Mouse (Mus musculus): ENCODE data around the gene Limch1.

Limch1 gene

DNA sequence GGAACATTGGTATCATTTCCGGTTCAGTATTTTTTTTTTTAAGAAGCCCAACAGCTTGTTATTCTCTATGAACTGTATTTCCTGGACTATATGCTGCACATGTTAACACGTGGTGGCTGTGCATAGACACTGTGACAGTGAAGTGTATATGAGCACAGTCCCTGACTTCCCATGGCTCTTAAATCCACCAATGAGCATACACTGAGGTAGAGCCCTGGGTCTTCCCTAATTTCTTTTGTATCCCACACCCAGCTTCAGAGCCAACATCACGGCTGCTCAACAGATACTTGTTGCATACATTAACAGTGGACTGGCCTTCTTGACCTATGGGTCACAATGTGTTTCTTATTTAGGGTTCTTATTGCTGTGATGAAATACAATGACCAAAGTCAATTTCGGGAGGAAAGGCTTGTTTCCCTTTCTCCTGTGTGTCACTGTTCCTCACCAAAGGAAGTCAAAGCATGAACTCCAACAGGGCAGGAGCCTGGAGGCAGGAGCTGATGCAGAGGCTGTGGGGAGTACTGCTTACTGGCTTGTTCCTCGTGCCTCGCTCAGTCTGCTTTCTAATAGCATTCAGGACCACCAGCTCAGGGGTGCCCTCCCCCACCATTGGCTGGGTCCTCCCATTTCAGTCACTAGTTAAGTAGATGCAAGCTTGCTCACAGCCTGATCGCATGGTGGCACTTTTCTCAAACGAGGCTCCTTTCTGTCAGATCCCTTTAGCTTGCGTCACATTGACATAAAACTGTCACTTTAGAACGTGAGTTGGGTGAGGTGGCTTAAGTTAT, 130.6 kb downstream of the Limch1 start:
- DNase-seq (ENCODE audit: low read depth, low spot score), result no peak

DNA sequence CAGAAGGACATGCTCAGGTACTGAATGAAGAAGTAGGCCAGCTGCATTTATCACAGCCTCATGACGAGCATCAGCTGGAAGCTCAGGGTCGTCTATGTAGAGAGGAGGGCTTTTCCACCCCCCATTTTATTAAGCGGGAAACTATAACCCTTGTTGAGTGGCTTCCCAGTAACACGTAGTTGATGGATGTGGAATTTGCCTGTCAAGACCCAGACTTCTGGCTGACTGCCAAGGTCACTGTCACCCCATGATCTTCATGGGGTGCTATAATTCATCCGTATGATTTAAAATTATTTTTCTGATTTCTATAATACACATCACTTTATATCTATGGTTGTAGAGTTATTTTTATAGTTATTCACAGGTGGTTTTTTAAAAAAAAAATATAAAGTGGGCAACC, 131.4 kb downstream of the Limch1 start:
- DNase-seq (ENCODE audit: low read depth, low spot score), result no peak

DNA sequence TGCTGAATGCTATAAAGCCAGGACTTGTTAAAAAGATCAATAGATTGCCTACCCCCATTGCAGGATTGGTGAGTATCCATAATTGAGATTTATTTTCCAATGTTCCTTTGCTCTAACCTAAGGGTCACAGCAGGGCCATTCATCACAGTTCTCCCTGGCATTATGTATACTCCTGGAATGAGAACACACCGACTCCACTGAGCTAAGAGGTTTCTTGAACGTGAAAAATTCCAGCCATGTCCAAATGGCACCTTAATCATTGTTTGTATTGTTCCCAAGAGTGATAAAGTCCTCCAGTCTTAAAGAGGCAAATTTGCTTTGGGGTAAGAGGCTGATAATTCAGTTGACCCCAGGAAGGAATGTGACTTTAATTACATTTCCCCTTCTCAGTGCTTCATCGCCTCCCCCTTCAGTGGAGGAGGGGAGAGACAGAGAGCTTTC, 136.3 kb downstream of the Limch1 start:
- DNase-seq (ENCODE audit: low read depth, low spot score), result no peak

DNA sequence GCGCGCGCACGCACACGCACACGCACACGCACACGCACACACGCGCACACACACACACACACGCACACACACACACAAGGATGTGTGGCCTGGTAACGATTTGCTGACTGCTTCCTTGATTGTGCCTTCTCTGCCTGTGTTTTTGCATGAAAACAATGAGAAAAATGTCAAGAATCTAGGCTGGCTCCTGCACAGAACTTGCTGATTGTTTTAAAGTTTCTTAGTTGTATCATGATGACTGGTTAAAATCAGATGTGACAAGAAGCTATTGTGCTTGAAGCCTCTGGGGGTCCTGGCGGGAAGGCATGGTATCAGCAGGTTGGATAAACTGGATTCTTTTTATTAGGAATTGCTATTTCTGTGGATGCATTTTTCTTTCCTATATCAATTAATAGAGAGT, 137.1 kb downstream of the Limch1 start:
- DNase-seq (ENCODE audit: low read depth, low spot score), result no peak

DNA sequence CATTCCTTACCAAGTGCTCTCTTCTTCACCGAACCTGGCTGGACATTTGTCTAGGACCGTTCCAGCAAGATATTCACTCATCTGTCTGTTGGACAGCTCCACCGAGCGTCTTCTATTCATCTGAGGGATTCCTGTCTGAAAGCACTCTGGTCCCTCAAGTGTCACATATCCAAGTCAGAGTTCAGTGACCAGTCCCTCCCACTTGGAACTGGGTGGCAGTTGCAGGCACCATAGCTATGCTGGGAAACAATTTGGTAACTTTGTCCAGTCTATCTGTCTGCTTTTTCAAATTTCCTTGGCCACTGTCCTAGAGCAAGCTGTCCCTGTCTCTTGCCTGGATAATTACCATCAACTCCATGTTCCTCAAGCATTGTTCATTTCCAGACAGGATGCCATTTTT, 138.9 kb downstream of the Limch1 start:
- no peak for DNase-seq (ENCODE audit: low read depth, low spot score)

DNA sequence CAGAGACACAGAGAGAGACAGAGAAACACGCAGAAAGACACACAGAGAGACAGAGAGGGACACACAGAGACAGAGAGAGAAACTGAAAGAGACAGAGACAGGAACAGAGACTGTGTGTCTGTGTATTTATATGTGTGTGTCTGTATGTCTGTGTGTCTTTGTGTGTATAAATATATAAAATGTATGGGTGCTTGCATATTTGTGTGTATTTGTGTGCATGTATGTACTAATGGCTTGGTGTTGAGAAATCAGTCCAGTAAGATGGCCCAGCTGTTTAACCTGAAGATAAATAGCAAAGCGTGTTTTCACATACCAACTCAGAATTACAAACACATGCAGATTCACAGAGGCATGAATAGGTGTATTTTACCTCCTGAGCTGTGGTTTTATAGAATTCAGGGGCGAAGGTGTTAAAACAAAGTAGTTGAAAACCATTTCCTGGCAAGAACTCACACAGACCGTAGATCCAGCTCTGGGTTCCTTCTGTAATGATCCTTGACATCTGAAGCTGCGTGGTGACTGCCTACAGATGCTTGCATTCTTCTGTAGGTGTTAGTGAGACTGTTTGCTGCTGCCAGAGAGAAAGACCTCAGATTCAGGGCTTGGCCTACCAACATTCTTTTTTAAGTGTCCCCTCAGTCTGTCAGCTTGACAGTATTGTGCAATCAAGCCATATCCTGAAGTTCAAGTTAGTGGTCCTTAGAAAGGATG, 140.9 kb downstream of the Limch1 start:
- DNase-seq (ENCODE audit: low read depth, low spot score), result no peak

DNA sequence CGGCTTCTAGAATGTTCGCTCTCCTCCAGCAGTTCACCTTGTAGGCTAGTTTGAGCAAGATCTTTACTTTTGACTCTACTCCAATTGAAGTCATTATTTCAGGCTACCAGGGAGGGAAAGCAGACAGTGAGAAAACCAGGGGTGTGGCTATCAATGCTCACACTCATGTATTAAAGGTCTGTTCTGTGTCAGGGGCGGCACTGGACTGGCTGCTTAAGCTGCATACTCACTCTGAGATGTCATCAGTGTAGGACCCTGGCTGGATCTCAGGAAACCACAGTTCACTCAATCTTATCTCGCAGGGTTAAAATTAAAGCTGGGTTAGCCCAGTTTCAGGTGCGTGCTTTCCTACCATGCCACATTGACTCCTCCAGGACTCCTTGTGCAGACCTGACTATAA, 142.4 kb downstream of the Limch1 start:
- DNase-seq (ENCODE audit: low read depth, low spot score), result no peak

DNA sequence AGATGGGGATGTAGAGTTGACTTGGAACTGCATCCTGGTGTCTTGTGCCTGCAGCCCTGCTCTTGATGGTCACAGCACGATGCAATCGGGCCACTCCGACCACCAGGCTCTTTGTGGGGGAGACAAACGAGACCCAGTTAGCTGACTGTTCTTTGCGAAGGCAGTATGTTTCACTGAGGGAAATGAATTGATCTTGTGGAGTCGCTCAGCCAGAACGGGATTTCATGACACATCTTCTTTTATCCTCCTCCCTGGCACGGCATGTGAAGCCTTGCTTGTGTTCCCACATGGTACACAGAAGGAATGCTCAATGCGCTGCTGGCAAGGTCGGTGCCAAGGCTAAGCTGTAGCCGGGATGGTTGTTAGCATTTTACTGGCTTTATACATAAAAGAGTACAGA, 143.7 kb downstream of the Limch1 start:
- no peak for DNase-seq (ENCODE audit: low read depth, low spot score)

DNA sequence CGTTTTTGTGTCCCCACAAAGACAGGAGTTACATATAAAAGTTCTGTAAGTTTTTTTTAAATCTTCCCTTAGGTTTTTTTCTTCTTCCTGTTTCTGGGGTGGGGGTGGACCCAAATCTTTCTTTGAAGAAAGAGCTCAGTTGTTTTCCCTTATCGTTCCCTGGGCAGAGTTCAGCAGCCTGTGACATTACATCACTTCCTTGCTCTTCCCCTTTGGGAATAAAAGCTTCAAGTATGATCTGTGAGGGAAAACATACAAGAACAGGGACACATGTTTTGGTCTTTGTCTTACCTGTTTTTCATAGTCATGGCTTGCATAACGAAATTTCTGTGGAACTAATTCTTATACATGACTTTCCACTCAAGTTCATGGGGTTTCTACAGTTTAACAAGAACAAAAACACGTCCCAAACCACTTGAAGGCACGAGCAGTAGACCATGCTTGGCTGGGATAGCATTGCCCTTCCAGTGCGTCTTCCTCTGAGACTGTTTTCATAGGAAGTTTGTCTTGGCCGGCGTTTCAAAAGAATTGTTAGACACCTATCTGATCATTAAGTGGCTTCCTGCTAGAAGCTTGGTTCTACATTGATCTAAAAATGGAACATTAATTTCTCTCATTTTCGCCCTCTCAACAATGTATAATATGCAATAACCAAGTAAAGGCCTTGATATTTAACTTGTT, 150.0 kb downstream of the Limch1 start:
- DNase-seq (ENCODE audit: low read depth, low spot score), result no peak

DNA sequence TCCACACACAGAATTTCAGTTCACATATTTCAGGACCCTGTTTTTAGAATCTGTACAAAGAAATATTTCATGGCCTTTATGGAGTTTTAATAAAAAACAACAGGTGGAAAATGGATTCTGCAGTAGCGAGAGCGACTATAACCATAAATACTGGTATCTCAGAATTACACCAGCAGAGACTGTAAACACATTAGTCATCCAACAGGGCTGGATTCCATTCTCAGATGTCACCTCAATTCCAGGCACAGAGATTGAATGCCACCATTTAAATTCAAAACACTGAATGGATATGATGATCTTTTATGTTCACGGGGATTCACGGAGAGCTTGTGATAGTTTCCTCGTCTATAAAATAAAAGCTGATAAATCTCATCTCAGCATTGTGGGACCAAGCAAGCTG, 152.0 kb downstream of the Limch1 start:
- DNase-seq (ENCODE audit: low read depth, low spot score), result no peak

DNA sequence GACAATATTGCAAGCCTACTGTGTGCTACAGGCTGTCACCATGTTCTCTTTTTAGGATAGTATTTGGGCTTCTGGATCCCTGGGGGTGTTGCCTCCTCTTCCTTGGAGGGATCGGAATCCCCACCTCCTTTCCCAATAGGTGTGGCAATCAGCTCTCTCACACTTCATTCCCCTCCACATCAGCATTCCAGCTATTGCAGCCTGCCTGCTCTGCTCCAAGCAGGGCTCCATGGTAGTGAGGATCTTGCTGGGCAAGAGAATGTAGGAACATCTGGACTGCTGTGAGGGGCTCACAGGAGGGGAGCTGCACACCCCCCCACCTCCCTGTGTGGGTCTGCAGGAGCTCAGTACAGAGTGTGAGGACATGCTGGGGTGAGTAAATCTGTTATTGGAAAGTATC, 152.6 kb downstream of the Limch1 start:
- no peak for DNase-seq (ENCODE audit: low read depth, low spot score)

DNA sequence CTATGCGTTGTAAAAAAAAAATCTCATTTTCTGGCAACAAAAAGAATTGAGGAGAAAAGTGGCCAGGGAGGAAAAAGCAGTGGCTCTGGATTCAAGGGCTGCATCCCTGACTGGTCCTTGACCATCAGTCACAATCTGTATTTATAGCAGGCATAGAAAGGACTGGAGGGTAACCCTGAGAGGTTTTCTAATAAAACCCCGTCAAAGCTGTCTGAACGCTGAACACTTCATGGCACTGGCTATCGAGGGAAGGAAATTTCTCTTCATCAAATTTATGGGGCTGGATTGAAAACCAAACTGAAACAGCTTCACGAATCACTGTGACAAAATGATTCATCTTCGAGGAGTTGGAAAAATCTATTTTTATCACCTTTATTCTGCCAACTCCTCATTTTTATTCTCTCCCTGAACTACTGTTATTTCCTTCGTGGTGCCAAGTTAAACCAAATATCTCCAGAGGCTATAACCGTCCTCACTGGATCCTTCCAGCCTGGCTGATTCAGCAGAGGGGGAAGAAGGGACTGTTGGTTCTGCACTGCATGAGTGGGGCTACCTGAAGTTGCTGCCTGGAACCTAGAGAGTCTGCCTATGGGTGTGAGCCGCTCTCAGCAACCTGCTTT, 153.3 kb downstream of the Limch1 start:
- no peak for DNase-seq (ENCODE audit: low read depth, low spot score)

DNA sequence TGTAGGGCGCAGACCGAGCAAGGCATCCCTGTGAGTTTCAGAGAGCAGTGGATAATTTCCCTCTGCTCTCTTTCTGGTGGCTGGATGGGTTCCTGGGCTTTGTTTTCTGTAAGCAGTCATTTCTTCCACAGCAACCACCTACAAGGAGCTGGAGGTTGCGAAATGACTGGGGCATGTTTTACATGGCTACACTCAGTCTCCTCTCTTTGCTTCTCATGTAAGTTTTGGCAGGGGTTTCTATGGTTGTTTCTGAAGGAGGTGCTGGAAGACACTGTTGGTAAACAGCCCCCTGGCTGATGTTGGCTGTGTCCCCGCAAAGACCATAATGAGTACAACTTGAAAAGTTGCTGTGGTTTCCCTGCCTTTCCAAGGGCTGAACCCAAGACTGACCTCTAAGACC, 155.5 kb downstream of the Limch1 start:
- DNase-seq (ENCODE audit: low read depth, low spot score), result no peak

DNA sequence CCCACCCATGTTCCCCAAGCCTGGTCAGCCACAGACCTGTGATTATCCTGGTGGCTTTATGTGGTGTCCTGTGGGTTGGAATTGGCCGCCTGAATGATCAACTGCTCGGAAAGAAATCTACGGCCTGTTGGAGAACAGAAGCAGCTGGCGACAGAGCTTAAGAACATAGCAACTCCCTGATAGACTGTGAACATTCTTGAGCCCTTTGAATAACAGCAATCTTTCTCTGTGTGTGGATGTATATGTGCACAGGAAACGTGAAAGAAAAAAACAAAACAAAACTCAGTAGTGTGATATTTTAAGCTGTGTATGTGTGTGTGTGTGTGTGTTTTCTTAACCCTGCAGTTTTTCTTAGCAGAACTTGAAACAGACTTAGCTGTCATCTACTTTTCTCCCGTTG, 159.2 kb downstream of the Limch1 start:
- no peak for DNase-seq (ENCODE audit: low read depth, low spot score)

DNA sequence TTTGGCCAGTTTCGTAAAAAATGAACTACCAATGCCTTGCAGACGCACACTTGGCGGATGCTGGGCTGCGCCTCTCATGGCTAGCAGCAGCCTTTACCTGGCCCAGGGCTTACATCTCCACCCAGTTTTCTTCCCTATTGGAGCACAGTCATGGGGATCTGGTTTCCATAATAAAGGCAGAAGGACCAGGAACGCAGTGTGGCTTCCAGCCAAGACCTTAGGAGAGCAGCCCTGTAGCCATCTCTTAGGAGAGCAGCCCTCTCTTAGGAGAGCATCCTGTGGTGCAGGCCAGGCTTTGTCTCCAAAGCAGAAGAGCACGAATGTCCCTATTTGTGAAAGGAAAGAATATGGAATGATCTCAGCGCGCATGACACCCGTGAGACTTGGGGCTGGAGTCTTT, 163.3 kb downstream of the Limch1 start:
- no peak for DNase-seq (ENCODE audit: low read depth, low spot score)

DNA sequence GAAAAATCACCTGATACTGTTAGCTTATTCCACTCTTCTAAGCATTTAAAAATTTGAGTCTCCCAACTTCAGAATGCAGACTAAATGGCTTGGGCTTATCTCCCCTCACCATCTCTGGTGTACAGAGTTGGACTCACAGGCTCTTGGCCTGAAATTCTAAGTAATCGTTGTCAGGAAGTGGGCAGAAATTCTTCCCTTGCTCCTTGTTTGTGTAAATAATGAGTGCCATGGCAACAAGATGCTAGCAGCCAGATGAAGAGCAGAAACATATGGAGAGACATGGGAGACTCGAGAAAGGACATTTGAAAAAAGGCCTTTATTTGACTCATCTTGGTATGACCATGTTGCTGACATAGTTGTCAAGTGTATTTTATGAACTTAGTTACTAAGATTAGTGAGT, 164.3 kb downstream of the Limch1 start:
- DNase-seq (ENCODE audit: low read depth, low spot score), result no peak

DNA sequence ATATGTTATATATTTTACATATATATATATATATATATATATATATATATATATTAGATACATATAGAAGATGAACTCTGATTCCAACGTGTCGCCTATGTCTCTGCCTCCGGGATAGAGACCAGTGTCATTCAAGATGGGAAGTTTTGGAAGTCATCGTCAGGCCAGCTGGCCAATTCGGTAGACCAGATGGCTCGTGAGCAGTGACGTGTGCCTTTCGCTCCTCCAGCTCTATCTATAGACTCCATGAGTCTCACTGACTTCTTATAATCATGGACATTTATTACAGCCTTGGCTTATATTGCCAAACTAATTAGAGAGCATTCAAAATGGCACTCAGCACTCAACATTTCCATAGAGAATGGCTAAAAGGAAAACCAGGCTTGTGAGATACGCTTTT, 165.0 kb downstream of the Limch1 start:
- DNase-seq (ENCODE audit: low read depth, low spot score), result no peak

DNA sequence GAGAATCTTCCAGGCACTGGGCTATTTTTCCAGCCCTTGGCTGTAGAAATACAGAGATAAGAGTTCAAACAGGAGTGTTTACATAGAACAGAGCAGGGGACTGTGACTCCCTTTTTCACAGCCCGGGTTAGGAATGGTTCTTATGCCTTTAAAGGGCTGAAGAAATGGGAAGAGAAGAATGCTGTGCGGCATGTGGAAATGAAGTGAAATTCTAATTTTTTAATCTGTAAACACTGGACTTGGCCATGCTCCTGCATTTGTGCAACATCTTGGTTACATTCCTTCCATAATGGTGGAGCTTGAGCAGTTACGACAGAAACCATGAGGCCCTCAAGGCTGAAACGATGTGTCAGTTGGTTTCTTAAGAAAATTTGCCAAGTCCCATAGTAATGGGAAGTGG, 165.4 kb downstream of the Limch1 start:
- no peak for DNase-seq (ENCODE audit: low read depth, low spot score)

DNA sequence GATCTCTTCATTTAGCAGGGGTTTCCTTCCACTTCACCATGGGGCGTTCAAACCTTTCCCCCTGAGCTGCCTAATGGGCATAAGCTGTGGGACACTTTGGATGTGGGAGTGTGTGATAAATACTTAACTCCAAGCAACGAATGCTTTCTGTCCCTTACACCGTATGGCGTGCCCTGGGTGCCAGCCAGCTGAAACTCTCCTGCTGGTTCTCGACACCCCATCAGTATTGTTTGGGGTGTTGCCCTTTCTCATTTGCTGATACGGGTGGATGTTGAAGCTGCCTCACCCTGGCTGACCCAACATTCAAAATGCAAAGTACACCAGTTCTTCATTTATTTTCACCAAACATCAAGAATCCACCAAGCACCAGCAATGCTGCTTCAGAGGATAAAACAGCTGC, 168.2 kb downstream of the Limch1 start:
- no peak for DNase-seq (ENCODE audit: low read depth, low spot score)

DNA sequence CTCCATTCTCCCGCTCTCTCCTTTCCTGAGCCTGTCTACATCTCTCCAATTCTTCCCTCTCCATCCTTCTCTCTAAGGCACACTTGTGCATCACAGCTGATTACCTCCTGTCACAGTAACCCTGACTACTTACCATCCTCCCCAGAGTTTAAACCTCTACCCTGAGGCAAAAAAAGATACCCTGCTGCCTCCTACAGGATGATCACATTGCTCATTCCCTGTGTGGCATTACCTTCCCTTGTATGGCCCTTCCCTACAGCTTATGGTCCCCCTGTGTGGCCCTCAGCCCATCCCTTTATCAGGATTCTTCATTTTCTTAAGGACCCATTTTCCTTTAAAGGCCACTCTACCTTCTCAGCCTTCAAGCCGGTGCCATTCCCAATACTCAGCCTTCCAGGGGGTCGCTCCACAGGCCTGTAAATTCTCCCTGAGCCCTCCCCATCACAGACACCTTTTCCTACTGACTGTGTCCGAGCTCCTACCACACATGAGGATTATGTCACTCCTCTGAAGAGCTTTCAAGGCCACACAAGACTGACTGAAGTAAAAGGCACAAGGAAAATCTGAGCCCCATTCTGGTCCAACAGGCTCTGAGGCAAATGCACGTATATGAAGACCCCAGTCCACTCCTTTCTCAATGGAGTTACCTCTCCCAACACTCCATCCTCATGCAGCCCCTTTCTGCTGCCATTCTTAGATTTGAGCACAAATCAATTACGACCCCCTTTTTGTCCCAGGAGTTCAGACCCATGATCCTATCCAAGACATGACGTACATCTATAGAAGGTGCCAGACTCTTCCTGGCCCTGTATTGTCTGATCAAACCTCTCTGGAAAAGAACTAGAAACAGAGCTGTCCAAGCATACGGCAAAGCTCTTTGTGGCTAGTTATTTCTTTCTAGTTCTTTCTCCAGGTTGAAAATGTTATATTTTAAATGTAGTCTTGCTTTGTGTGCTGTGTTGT, 172.0 kb downstream of the Limch1 start:
- no peak for DNase-seq (ENCODE audit: low read depth, low spot score)
